Comparison of ENCODE assay signal across 8 mouse cellular contexts in genomic region chr4:34885631-34886351, GRCm38 (mm10). TPM values are rescaled to one million over a fixed set of nuclear protein-coding genes. Genes with fewer than 3 reads are reported as not detected.
DNase-seq lines count a peak whose midpoint lies in the region; ATAC-seq lines count a peak whose summit lies in the region.

No protein-coding gene starts in this region.

- H3K27ac ChIP-seq in heart, embryonic 13.5 days (replicated peaks), result peak overlapping the region; percentile 92
- no peak overlapping the region for H3K27ac ChIP-seq in hindbrain, embryonic 11.5 days (ENCODE audit: low read depth, low read length)
- H3K27ac ChIP-seq in midbrain, embryonic 12.5 days (replicated peaks), result peak overlapping the region; percentile 97; the same call in 1 of the 2 replicates

- WGBS in heart, embryonic 13.5 days, result 37% methylated on average over 9 of the region's 9 CpGs
- WGBS in hindbrain, embryonic 11.5 days, result 58% methylated on average over 9 of the region's 9 CpGs
- WGBS in midbrain, embryonic 12.5 days, result 69% methylated on average over 9 of the region's 9 CpGs

- H3K4me1 ChIP-seq in heart, embryonic 13.5 days, result peaks cover 45% of the 10 kb centered on the region
- H3K4me1 ChIP-seq in hindbrain, embryonic 11.5 days (replicated peaks; ENCODE audit: control insufficient read depth, insufficient read depth, low read length), result no peaks in the 10 kb centered on the region
- H3K4me1 ChIP-seq in midbrain, embryonic 12.5 days, result peaks cover 29% of the 10 kb centered on the region

- H3K36me3 ChIP-seq in heart, embryonic 13.5 days, result no peaks in the 10 kb centered on the region
- H3K36me3 ChIP-seq in hindbrain, embryonic 11.5 days (ENCODE audit: control insufficient read depth, insufficient read depth, low read length), result no peaks in the 10 kb centered on the region
- H3K36me3 ChIP-seq in midbrain, embryonic 12.5 days, result no peaks in the 10 kb centered on the region

- H3K9ac ChIP-seq in heart, embryonic 13.5 days, result peak overlapping the region; percentile 89
- no peak overlapping the region; the same call in 1 of the 2 replicates for H3K9ac ChIP-seq in hindbrain, embryonic 11.5 days (ENCODE audit: low read depth, low read length)
- 0 out of 2 replicates have a peak overlapping the region, but pooled peaks have one; percentile 92 for H3K9ac ChIP-seq in midbrain, embryonic 12.5 days (replicated peaks)

- H3K27me3 ChIP-seq in heart, embryonic 13.5 days (replicated peaks), result peaks cover 14% of the 10 kb centered on the region
- peaks cover 8% of the 10 kb centered on the region for H3K27me3 ChIP-seq in hindbrain, embryonic 11.5 days (ENCODE audit: control insufficient read depth, insufficient read depth, low read length)
- peaks cover 21% of the 10 kb centered on the region for H3K27me3 ChIP-seq in midbrain, embryonic 12.5 days

- ATAC-seq in heart, embryonic 13.5 days (ENCODE audit: extremely low read depth, insufficient number of reproducible peaks, low FRiP score, low TSS enrichment), result no peak
- no peak for ATAC-seq in hindbrain, embryonic 11.5 days (ENCODE audit: low FRiP score)
- no peak for ATAC-seq in midbrain, embryonic 12.5 days (ENCODE audit: low FRiP score, low read depth)
- no peak for ATAC-seq in cerebellum, adult (ENCODE audit: insufficient number of reproducible peaks, low FRiP score, low TSS enrichment)
- no peak for ATAC-seq in inflammation-experienced regulatory T-cells, adult 6 months

- no peaks in the 10 kb centered on the region for H3K9me3 ChIP-seq in heart, embryonic 13.5 days
- no peaks in the 10 kb centered on the region for H3K9me3 ChIP-seq in hindbrain, embryonic 11.5 days (ENCODE audit: control insufficient read depth, low read length)
- H3K9me3 ChIP-seq in midbrain, embryonic 12.5 days, result no peaks in the 10 kb centered on the region

- H3K4me2 ChIP-seq in heart, embryonic 13.5 days, result peak overlapping the region; percentile 86
- peak overlapping the region; percentile 84; the same call in 1 of the 2 replicates for H3K4me2 ChIP-seq in hindbrain, embryonic 11.5 days (replicated peaks; ENCODE audit: low read depth, low read length)
- H3K4me2 ChIP-seq in midbrain, embryonic 12.5 days (replicated peaks), result peak overlapping the region; percentile 76

- peak overlapping the region; percentile 73 for H3K4me3 ChIP-seq in heart, embryonic 13.5 days
- no peak overlapping the region for H3K4me3 ChIP-seq in hindbrain, embryonic 11.5 days (ENCODE audit: low read depth, low read length)
- H3K4me3 ChIP-seq in midbrain, embryonic 12.5 days, result peak overlapping the region; percentile 75

- DNase-seq in heart, adult 9 months (ENCODE audit: low spot score in 2 of 2), result no peak
- peak; percentile 34 for DNase-seq in MEL-GATA-1-ER (ENCODE audit: extremely low read depth, low read depth)
- peak; percentile 8 for DNase-seq in hindbrain, embryonic 11.5 days (ENCODE audit: low spot score)
- no peak for DNase-seq in adrenal gland, postnatal 10 days

RNA-seq across cellular contexts. Expression of gene Zfp292, which starts 3.0 kb away (rescaled TPM):
- 11.3 and 12.2 TPM in 2 replicates for polyA plus RNA-seq in heart, embryonic 13.5 days (2015; fragmentation: Nextera tagmentation; extraction: Ambion mirVana)
- polyA plus RNA-seq in hindbrain, embryonic 11.5 days (2014; fragmentation: Nextera tagmentation; extraction: Ambion mirVana), result 41.7 and 42.4 TPM in 2 replicates
- 42.7 and 48.5 TPM in 2 replicates for polyA plus RNA-seq in midbrain, embryonic 12.5 days (2016; fragmentation: Nextera tagmentation; extraction: Ambion mirVana)
- polyA plus RNA-seq in inflammation-experienced regulatory T-cells, adult 6 months (2017; shearing (Covaris generic)), result 10 to 100 TPM; 14.8 to 28.0 (median 25.1) TPM
- 10 to 100 TPM; 17.8 to 22.9 TPM for total RNA-seq in adrenal gland, postnatal 10 days (2021)

RNA-seq across cellular contexts. Expression of gene Cga, which starts 7.8 kb away (rescaled TPM):
- not detected in 2 replicates for polyA plus RNA-seq in heart, embryonic 13.5 days (2015; fragmentation: Nextera tagmentation; extraction: Ambion mirVana)
- not detected in 2 replicates for polyA plus RNA-seq in hindbrain, embryonic 11.5 days (2014; fragmentation: Nextera tagmentation; extraction: Ambion mirVana)
- polyA plus RNA-seq in midbrain, embryonic 12.5 days (2016; fragmentation: Nextera tagmentation; extraction: Ambion mirVana), result not detected in 2 replicates
- not detected for polyA plus RNA-seq in inflammation-experienced regulatory T-cells, adult 6 months (2017; shearing (Covaris generic))
- total RNA-seq in adrenal gland, postnatal 10 days (2021), result not detected

Comparison
In these comparisons a context has a peak if more than half of its experiments do, and no peak if none do; other contexts are left out.
1. DNase-seq: peak in MEL-GATA-1-ER (single experiment) and hindbrain, embryonic 11.5 days (single experiment); none in heart, adult 9 months (0 of 2) and adrenal gland, postnatal 10 days (single experiment).
2. Peak in every context shown above with its lines, with median percentiles within 50 percentile points of each other: H3K4me2 ChIP-seq.